Mouse (Mus musculus) spleen, postnatal 4 days (tissue): ENCODE measurements around the gene Elmo3.
A peak's percentile ranks its signal among the peaks of the same experiment; 100 is the strongest.

Source experiments
- DNase-seq, 2 experiments: peaks; one replicate each; pipeline ENCODE4 v3.0.0; 2022; ENCODE audit warnings: low spot score in 2 of 2

Elmo3 gene

DNA sequence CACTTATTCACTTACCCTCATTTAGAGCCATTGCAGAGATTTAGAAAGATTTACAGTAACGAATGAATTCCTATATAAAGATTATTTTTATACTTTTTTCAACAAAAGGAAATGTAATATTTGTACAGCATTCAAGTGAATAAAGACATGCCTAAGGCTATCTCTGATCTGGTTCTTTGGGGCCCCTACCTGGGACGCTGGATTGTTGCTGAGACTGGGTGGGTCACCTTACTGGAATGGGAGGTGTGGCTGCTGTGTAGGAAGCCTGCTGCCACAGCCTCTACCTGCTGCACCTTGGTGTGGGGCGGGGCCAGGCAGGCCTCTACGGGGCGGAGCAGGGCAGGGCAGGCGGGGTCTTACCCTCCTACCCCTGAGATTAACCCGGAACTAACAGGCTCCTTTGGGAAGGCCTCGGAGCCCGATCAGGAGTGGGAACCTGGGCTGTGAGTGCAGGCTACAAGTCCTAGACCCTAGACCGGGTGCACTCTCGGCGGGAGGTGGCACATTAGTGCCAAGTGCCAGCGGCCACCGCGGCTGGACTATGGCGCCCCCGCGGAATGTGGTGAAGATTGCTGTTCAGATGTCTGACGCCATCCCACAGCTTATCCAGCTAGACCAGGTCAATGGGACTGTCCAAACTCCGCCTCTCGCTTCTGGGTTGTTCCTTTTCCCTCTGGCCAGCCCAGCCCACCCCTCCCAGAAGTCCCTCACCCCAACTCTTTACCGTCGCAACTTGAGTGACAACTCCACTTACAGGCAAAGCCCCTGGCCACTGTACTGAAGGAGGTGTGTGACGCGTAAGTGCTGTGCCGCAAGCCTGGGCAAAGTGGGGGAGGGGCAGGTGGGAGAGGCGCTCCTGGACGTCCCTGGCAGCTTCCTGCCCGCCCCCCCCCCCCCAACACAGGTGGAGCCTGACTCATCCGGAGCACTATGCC is at the start of gene Elmo3:
Gene Elmo3, plus strand, starts transcription at position 391 of the 935 bp plus-strand sequence.
- peak; percentile 64 to 79 for DNase-seq

DNA sequence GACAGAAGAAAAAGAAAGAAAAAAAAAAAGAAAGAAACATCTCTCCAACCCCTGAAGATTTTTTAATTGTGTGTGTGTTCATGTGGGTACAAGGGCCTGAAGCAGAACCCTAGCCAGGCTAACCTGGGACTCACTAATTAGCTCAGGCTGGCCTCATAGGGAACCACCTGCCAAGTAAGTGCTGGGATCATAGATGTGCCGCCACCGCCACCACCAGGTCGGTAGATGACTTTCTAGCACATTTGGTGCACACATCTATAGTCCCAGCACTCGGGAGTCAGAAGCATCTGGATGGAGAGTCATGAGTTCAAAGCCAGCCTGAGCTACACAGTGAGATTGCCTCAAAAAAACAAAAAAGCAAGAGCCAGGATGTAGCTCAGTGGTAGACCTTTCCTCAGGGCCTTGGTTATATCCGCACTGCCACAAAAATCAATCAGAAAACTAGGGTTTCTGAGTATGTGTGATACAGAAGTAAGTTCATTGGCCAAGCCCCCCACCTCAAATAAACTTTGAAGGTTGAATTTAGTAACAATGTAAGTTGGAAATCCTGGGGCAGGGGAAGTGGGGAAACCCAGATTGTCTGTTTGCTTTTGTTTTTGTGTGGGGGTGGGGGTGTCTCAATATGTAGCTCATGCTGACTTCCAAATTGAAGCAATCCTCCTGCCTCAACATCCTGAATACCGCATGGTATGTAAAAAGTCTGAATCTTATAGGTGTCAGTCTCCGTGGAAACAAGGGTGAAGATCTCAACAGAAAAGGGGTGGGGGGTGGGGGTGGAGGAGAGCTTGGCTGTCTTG is 47.9 kb upstream of the Elmo3 start:
- no peak for DNase-seq

DNA sequence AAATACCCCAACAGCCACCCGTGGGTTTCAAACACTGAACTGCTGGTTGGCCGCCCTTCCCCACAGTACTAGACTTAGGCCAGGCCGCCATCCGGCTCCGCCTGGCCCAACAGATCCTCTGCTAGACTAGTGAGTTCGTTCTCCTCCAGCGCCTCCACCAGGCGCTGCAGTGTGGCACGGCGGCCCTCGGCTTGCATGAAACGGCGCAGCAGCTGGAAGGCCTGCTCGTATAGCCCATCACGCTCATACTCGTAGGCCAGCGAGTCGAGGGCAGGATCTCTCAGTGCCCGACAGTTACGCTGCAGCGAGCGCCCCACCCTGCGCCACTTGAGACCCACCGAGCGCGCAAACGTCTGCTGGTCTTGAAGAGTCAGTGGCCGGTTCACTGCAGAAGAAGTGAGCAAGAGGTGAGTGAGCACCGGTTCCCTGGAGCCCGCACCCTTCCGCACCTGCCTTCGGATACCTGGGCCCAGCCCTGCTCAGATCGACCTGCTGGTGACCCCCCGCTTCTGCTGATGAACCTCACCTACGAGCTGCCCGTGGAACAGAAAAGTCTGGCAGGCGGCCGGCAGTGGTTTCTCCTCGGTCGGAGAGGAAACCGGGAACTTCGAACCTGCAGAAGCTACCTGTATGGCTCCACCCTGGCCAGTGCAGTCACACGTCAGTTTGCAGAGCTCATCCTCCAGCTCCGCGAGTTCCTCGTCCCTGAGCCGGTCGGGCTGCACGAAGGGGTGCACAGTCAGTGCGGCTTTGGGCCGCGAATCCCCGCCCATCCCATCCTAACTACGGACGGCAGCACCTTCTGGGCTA is 46.3 kb upstream of the Elmo3 start:
- DNase-seq = peak in 1 of 2 experiments; percentile 69

DNA sequence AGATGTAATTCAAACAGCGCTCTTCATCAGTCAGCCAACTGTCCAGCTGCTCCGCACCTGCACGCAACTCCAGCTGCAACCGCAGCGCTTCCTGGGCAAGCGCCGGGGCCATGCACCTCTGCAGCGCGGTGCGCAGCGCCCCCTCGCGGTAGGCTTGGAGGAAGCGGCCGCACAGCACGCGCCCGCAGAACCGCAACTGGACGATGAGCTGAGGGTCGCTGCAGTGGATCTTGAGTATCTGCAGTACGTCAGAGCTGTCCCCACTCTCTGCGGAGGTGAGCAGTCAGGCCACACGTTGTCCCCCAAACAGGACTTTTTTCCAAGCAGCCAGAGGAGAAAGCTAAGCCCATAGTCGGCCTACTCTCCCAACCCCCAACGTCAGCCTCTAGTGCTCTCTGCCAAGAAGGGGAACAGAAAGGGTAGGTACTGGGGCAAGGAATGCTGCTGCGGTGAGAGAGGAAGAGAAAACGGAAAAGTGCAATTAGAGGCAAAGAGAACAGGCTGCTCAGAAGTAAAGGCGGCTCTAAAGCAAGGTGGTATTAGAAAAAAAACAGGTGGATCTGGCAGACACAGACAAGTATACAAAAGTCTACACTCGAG is 45.6 kb upstream of the Elmo3 start:
- DNase-seq = peak; percentile 77 to 95

DNA sequence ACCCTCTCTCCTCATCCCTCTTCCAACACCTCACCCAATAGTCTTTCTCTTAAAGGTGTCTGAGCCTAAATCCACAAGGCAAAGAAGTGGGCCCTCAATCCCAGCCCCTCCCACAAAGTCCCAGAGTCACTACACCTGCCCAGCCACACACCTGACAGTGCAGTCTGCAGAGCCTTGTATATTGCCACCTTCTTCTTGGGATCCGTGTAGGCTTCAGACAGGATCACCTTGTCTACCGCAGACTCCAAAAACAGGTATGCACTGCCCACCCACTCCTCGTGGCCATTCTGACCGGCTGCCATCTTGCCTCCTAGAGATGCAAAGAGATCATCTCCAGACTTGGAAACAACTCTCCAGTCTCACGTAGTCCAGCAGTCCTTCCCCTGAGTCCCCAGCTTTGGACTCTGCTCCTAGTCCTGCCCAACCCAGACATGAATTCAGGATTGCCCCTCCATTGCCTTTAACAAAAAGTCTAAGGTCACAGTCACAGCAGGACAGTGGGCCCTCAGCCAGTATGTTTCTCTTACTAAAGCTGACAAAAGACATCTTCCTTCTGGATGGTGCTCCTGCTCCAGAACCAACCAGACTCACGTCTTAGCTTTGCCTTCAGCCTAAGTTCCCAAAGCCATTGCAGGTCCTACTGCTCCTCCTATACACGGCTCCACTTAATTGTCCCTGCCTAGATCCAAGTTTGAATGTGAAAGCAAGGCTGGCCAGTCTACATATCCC is 44.9 kb upstream of the Elmo3 start:
- DNase-seq = no peak

DNA sequence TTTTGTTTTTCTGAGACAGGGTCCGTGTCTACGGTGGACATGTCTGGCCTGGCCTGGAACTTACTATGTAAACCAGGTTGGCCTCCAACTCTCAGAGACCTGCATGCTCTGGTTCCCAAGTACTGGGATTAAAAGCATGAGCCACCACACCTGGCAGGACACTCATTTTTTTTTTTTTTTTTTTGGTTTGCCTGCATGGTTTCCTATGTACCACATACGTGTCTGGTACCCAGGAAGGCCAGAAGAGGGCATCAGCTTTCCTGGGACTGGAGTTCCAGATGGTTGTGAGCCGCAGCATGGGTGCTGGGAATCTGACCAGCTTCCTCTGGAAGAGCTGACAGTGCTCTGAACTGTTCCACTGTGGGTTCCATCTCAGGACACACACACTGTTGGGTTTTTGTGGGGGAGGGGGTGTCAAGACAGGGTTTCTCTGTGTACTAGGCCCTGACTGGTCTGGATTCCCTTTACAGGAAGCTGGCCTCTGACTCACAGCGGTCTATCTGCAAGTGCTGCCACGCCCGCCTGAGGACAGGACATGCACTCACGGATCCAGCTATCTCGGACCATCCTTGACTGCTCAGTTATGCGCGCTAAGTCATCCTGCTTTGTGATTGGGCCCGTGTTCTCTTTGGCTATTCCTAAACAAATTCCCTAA is 43.9 kb upstream of the Elmo3 start:
- no peak for DNase-seq

DNA sequence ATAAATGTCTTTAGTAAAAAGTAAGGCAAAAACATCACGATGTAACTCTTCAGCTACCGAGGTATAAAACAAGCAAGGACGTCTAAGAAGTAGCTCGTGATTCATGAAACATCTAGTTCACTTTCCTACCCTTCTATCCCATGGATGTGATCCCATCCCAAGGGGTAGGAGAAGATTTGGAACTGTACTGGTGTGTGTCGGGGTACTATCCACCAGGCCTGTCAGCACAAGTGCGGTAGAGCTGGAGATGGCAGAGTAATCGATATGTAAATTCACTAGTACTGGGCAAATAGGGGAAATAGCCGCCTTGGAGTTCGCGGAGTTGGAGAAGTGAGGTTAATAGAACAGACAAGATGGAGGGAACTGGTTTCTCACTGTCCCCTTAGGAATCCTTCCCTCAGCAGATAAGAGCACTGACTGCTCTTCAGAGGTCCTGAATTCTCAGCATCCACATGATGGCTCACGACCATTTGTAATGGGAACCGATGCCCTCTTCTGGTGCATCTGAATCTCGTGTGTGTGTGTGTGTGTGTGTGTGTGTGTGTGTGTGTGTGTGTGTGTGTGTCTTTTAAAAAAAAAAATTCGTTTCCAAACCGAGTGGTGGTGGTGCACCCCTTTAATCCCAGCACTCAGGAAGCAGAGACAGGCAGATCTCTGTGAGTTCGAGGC is 42.0 kb upstream of the Elmo3 start:
- no peak for DNase-seq

DNA sequence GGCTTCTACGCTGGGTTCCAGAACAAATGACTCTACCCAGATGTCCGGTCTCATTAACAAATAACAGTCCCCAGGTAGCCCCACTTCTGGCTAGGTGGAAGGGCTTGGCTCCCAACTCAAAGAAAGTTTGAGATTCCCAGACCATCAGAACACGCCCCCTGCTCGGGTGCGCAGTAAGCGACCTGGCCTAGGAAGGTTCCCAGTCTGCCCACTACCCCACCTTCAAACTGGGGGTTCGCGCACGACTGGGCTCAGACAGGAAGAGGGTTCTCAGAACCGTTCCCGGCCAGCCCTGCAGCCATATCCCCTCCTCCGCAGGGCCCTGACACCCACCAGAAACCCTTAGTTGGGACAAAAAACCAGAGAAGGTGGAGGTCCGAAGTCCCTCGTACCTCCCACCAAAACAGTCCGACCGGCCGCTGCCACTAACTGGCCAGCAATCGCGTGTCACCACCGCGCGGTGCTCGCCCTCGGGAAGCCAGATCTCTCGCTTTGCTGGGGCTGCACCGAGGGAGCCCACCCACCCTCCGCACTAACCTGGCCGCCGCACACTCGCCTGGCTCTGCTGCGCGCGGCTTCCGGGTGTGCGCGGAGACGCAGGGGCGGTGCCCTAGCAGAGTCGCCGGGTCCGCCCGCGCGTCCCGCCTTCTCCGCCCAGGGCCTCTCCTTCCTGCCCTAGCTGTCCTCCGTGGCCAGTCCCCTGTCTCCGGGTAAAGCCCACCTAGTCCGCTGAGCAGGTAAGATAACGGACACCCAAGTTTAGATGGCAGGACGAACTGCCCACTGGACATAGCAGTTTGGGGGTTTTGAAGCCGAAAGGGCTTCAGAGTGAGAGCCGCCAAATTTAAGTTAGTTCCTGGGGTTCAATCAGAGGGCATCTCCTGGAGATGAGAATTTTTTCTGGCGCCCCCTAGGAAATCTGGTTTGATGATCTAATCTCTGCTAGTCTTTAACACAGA is 41.1 kb upstream of the Elmo3 start, which contains the start of the genes Tradd and Fbxl8:
Gene Tradd, minus strand, starts transcription at position 586 of the 959 bp plus-strand sequence.
Gene Fbxl8, plus strand, starts transcription at position 625 of the 959 bp plus-strand sequence.
- DNase-seq = peak; percentile 74 to 89

DNA sequence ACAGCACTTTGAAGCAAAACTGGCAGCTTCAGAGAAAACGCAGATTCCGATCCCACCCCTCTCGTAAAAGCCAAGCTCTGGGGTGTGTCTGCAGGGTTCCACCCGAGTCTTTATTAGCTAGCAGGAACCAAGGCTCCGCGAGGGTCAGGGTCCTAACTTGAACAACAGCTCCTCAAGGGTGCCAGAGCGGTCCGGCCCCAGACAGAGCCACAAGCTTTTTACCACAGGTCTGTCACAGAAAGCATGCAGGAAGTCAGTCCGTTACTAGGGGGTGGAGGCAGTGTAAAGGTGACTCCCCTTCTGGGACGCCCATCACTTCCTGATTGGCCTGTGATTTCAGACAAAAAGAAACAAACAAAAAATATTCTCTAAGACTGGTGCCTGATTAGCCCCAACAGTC is 40.3 kb upstream of the Elmo3 start:
- peak; percentile 34 to 68 for DNase-seq

DNA sequence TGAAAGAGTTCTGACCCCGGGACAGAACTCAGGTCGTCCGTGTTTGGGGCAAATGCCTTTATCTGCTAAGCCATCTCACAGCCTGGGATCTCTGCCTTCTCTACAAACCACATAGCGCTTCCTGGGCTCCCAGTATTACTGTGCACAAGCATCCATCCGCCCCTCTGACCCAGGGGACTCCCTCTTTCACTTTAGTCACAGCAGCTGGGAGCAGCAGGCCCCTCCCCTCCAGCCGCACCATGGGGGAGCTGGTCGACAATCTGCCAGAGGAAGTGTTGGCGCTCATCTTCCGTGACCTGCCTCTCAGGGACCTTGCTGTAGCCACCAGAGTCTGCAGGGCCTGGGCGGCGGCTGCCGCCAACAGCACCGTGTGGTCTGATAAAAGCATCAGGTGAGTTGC is 38.6 kb upstream of the Elmo3 start:
- DNase-seq = peak; percentile 42 to 70

DNA sequence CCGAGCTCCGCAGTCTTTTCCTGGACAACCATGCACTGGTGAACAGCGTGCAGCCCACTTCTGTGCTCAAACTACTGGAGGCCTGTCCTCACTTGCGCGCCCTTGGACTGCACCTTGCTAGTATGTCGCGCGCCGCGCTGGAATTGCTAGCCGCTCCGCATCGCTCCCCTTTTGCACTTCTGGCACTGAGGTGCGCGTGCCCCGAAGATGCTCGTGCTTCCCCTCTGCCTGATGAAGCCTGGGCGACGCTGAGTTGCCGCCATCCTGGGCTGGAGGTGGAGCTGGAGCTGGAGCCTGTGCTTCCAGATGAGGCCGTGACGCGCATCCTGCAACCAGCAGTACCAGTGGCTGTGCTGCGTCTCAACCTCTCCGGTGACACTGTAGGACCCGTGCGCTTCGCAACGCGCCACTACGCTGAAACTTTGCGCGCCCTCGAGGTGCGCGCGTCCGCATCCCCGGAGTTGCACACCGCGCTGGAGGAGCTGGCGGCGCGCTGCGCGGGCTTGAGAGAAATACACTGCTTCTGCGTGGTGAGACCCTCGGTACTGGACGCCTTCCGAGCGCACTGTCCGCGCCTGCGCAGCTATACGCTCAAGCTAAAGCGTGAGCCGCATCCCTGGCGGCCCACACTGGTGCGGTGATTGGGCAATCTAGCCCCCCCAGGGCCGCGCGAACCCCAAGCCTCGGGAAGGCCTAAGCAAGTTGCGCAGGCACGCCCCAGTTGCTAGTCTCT is 36.9 kb upstream of the Elmo3 start:
- peak in 1 of 2 experiments; percentile 64 for DNase-seq

DNA sequence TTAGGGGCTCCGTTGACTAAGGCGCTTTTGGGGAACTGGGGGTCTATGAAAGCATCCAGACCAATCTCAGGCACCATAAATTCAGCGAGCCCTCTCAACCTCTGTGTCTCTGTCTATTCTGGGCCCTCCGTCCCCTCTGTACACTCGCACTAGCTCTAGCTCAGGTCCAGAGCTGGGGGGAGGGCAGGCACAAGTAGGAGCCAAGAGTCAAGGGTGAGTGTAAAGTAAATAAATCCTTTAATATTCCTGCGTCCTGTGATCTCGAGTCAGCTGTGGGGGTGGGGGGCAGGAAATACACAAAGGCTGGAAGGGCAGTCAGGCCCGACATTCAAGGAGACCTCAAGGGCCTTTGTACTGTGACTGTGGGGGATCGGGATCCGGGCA is 36.3 kb upstream of the Elmo3 start:
- DNase-seq = no peak

DNA sequence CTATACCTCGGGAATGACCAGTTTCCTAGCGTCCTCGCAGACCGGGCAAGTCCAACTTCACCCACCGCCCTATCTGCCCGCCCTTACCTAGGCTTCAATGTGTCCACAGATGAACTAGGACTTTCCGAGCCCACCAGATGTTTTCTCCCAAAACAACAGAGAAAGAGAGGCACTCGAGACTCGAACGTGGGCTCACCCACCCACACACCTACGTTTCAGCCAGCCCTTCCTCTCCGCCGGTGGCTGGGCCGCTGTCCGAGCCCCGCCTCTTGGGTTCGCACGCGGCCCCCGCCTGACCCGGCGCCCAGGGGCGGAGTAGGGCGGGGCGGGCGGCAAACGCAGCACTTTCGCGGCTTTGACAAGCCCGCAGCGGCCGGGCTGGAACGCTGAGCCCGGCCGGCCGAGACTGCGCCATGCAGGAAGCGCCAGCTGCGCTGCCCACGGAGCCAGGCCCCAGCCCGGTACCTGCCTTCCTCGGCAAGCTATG is 35.9 kb upstream of the Elmo3 start, which contains the start of gene Hsf4:
Gene Hsf4, plus strand, starts transcription at position 341 of the 487 bp plus-strand sequence.
- DNase-seq = no peak

DNA sequence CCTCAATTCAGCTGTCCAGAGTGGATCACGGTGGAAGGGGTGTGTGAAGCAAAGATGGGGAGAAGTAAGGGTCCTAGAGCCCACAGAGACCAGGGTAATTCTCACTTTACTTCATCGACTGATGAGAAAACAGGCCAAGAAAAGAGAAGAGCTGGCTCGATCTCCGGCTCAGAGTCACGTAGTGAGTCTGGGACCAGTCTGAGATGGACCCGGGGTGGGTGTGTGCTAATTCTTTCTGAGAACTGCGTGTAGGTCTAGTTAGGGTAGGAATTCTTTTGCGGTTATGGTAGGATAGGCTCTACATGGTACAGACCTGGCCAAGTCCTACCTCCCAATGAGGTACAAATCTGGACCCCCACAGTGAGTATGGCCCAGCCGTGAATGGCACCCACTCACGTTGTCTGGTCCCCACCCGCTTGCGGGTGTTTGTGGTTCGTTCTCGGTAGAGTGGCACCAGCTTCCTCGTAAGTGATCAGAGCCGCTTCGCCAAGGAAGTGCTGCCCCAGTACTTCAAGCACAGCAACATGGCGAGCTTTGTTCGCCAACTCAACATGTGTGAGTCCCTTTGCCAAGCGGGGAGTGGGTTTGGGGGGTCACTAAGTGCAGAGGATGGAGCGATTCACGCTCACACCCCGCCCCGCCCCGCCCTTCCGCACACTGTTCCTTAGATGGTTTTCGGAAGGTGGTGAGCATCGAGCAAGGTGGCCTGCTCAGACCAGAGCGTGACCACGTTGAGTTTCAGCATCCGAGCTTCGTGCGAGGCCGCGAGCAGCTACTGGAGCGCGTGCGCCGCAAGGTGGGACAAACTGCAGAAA is 35.1 kb upstream of the Elmo3 start:
- no peak for DNase-seq

DNA sequence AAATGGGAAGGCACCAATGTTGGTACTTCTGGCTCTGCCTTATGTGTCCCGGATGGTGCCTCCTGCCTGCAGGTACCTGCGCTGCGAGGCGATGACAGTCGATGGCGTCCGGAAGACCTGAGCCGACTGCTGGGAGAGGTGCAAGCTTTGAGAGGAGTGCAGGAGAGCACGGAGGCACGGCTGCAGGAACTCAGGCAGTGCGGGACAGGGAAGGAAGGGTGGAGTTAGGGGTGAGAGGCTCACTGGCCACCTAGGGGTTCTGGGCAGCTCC is 34.5 kb upstream of the Elmo3 start:
- no peak for DNase-seq

DNA sequence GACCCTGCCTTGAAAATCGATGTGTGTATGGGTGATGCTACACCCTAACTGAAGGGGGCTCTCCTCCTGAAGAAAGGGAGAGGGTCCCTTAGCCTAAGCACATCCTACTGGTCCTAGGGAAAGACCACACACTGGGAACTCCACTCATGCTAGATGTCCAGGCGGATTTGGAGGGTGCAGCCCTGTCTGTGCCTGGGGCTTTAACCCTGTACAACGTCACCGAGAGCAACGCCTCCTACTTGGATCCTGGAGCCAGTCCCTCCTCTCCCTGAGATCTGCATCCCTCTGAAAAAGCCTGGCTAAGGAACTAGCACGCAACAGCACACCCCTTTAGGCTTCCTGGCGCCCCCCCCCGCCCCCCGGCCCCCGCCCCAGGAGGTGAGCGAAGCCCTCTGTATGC is 30.0 kb upstream of the Elmo3 start:
- no peak for DNase-seq

DNA sequence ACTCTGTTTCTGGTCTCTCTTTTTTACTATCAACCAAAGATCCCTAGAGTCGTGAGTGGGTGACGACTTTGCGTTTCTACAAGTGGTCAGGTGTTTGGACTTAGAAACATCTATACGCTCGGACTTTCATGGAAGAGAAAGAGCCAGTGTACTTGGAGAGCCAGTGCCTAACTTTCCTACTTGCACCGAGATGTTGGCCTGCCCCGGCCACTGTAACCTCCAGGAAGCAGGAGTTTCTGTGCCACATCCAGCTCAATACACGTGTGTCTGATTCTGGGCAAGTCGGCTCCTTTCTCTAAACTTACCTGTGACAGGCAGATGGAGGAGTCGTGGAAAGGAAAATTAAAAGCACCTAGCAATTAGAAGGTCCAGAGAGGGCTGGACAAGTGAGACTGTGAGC is 29.6 kb upstream of the Elmo3 start, which contains the start of gene Nol3:
Gene Nol3, plus strand, starts transcription at position 301 of the 400 bp plus-strand sequence.
- DNase-seq = no peak
